Mouse (Mus musculus): ENCODE measurements at regions not wholly inside any gene's neighbourhood (a gene's known extent, or its start where the extent isn't known, plus 50 kb on each side); places are given as distances from the start of the nearest gene placed in this dataset.

DNA sequence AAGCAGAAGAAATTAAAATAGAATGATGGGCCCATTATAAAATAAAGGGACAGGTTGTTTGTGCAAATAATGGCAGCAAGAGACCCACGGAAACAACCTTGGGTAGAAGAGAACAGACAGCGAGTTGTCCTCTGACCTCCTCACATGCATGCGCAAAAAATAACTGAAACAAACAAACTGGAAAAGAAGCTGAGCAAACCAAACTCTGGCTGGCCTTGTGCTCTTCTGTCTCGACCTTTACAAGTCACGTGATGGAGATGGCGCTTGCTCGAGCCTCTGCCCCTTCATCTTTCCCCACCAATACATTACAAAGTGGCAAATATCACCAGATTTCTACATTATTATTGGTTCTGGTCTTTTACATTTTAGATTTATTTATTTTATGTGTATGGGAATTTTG is 59.3 kb downstream of the Hoxa1 start:
- no peak for TF ChIP-seq CTCF (IDR thresholded peaks at IDR 0.05; ENCODE audit: control insufficient read depth, insufficient read depth, insufficient replicate concordance, low read depth, low read length)
- TF ChIP-seq POLR2A (IDR thresholded peaks at IDR 0.05; ENCODE audit: control insufficient read depth, low read depth, low read length): no peak
